Mouse (Mus musculus): ENCODE measurements at regions not wholly inside any gene's neighbourhood (a gene's known extent, or its start where the extent isn't known, plus 50 kb on each side); places are given as distances from the start of the nearest gene placed in this dataset.
A peak's percentile ranks its signal among the peaks of the same experiment; 100 is the strongest.

GRCm38 (mm10) chr10:117896911-117897643, 51.2 kb upstream of the Rap1b start:
- DNase-seq = no peak

DNA sequence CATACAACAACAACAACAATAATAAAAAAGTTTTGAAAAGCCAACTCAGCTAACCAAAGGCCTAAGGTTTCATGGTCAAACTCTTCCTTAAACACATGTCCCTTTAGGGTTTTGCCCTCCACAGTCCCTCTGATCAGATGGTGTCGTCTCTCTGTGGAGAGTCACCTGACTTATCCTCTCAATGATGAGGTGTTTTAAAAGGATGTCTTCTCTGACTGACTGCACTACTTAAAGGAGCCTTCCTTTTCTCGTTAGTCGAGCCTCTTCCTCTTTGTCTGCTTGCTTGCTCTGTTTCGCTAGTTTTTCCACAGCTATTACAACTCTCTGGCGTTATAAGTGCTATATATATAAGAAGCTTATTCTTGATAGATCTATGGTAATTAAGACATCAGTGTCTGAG, 51.9 kb upstream of the Rap1b start:
- DNase-seq = no peak

DNA sequence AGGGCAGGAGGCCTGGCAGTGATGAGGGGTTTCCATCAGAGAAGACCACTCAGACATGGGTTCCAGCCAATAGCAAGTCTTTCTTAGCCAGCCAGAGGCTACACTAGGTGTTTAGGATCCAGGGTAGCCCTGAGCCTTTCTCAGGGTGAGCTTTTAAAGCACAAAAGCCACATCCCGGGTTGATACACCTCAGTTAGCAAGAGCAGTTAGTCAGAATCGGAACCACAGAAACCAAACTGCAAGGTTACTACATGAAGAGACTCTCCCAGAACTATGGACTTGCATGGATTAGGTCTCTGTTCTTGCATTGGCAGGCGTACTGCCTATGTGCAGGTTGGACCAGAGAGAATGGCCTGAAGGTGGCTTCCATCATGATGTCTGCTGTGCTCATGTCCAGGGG, 52.6 kb upstream of the Rap1b start:
- DNase-seq = no peak

DNA sequence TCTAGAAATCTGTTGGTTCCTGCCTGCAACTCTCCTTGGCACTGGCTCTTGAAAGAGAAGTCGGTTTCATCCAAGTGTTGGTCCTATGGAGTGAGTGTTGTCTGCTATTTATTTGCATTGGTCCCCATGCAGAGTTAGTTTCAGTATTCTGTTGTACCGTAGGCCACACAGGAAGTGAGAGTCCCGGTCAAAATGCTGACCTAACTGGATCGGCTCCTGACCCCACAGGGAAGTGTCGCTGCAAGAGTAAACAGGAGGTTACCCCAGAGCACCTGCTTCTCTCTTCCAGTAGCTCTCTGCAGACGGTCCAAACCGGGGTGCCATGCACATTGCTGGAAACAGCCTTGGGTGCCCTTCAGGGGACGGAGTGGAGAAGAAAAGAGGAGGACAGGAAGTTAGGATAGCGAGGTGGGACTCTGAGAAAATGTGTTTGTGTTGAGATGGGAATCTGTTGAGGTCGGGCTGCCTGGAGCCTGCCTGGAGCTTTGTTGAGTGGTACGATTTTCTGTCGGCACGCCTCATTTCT, 53.6 kb upstream of the Rap1b start:
- DNase-seq = peak; percentile 38 to 52

DNA sequence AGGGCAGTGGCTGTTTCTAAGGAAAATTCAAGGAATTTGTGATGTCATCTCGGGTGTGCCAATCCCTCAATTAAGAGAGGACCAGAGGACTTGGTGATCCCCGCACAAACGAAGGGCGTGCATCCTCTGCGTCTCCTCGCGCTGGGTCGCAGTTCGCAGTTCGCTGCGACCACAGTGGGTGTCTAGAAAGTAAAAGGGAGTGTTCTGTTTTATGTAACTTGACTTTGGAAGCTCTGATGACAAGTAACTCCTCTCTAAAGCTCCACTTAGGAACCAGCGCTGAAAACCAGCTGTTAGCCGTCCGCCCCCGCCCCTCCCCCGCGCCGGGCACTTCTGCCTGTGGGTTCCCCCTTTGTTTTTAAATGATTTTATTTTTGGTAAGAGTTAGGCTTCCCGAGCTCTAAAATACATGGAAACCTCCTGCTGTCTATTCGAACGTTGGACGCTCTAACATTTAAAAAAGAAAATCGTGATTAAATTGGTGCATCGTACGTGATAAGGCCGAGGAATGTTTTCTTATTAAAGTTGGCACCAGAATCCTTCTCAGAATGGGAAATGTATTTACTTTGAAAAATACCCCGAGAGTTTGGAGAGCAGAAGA, 59.9 kb upstream of the Rap1b start:
- DNase-seq = peak; percentile 65 to 75

DNA sequence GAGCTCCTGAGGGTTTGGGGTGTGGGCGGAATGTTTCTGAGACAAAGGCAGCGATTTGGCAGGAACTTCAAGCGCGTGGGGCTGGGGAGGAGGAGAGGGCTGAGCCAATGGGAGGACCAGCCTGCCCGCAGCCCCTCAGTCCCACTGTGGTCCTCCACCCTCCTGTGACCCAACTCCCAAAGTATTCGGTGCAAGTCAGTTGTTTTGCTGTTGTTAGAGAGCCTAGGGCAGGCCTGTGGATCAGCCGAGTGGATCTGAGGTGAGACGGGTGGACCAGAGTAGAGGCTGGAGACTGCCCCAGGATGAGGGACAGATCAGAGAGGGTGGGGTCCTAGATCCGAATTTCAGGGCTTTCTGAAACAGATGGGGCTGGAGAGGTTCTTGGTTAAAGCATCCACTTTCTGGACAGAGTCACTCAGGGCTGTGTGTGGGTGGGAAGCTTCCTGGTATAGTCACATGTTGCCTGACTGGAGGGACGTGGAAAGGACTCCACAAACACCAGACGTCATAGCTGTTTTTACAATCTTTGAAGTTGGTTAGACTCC, 60.5 kb upstream of the Rap1b start:
- peak; percentile 84 to 93 for DNase-seq

GRCm38 (mm10) chr10:117908079-117908675, 62.3 kb upstream of the Rap1b start:
- no peak for DNase-seq

DNA sequence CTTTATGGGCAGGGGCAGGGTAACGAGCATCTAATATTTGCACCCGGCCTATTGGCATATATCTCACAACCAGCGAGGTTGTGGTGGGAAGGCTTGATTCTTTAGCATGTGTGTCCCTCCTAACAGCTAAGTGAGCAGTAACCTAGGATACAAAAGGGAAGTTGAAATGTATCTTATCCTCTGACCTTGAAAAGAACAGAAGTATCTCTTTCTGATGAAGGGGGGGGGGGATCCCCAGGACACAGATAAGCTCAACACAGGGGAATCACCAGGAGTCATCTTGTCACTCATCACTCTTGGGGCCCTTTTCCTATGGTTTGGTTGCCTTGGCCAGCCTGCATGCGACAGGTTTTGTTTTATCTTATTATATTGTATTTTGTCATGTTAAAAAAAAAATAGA, 63.3 kb upstream of the Rap1b start:
- no peak for DNase-seq

GRCm38 (mm10) chr10:117909811-117910239, 64.0 kb upstream of the Rap1b start:
- no peak for DNase-seq

GRCm38 (mm10) chr10:117910426-117910825, 64.6 kb upstream of the Rap1b start:
- no peak for DNase-seq

DNA sequence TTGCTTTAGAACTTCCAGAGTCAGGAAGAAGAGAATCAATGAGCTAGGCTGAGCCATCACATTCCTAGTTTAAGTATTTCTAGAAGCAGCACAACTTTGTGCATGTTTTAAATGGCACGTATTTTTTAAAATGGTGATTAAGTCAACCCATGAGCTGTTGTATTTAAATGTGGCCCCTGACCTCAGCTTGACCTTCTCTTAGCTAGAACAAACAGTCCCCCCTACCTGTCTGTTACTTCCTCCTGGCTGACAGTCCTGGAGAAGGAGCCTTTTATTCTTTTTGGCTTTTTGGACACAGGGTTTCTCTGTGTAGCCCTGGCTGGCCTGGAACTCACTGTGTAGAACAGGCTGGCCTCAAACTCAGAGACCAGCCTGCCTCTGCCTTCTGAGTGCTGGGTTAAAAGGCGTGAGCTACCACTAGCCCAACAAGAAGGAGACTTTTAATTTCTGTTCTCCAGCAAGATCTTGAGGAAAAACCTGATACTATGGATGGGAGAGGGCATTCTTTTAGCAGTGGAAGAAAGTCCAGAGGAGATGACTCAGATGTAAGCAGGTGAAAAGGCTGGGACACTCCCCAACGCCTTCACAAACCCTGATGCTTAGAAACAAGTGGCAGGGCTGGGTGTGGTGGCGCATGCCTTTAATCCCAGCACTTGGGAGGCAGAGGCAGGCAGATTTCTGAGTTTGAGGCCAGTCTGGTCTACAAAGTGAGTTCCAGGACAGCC, 69.3 kb upstream of the Rap1b start:
- no peak for DNase-seq

DNA sequence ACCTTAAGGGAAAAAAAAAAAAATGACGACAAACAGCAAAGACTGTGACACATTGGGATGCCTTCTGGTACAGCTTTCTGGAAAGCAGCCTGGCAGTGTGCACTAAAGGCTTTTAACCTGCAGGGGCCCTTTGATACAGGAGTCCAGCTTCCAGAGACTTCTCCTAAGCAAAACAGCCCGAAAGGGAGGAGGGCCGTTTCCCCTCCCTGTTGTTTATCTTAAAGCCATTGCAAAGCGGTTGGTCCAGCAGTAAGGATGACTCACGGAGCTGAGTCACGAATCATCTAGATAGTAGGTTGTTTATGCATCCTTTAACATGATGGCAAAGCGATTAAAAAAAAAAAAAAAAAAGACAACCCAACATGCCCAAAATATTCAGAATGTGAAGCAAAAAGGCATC, 70.4 kb upstream of the Rap1b start:
- peak in 1 of 2 experiments; percentile 17 for DNase-seq

DNA sequence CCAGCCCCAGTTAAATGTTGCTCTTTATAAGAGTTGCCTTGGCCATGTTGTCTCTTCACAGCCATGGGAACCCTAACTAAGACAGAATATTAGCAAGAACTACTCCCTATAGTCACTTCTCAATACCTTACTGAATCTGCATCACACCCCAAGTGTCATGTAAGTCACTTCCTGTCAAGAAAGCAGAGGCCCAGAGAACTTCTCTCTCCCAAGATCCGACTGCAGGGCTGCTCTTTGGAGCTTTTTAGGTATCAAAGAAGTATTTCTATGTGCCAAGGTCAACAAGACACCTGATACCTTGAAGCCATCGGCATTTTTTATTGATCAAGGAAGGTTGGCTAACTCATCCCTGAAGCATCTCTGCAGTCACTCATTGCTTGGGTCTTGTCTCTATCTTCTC, 72.0 kb upstream of the Rap1b start:
- DNase-seq = no peak

DNA sequence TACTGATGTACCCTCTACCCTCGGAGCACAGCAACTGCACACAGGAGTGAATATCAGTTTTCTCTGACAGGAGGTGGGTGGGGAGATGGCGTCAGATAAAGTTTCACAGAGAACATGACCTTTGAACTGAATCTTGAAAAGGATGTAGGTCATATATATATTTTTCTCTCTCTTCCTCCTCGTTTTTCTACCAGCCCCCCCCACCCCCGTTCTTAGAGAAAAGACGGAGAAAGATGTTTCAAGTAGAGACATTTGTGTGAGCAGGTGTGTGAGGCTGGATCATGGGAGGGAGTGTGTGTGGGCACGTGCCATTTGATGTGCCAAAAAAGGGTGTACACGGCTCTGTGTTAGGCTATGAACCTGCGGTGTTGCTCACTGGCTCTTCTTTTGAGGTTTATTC, 72.8 kb upstream of the Rap1b start:
- no peak for DNase-seq

GRCm38 (mm10) chr10:117919186-117919941, 73.5 kb upstream of the Rap1b start:
- DNase-seq = no peak

GRCm38 (mm10) chr10:117925186-117925585, 79.4 kb upstream of the Rap1b start:
- no peak for DNase-seq

DNA sequence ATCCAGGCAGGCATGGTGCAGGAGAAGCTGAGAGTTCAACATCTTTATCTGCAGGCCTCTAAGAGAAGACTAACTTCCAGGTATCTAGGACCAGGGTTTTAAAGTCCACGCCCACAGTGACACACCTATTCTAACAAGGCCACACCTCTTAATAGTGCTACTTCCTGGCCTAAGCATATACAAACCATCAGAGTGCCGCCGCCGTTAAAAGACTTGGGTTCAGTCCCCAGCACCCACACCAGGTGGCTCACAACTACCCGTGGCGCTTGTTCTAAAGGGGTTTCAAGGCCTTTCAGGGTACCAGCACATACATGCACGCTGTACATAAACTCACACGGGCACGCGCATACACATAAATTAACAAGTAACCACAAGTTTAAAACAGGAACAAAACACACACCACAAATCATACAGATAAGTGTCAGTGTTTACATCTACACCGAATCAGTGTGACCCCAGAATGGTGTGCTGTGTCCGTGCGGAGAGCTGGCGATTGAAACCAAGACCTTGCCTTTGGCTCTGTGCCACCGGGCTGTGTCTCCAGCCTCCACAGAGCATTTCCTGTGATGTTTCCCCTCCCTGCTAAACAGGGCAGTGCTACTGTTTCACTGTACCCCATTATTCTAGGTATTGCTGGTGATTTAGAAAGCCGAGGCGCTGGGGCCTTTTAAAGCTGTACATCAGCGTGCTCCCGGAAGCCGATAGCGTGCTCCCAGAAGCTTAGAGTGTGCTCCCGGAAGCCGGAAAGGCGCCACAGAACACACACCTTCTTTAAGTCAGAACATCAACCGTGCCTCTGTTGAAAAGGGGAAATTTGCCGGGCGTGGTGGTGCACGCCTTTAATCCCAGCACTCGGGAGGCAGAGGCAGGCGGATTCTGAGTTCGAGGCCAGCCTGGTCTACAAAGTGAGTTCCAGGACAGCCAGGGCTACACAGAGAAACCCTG, 80.0 kb upstream of the Rap1b start:
- DNase-seq = peak; percentile 43 to 62

GRCm38 (mm10) chr10:117928998-117929397, 83.2 kb upstream of the Rap1b start:
- no peak for DNase-seq

DNA sequence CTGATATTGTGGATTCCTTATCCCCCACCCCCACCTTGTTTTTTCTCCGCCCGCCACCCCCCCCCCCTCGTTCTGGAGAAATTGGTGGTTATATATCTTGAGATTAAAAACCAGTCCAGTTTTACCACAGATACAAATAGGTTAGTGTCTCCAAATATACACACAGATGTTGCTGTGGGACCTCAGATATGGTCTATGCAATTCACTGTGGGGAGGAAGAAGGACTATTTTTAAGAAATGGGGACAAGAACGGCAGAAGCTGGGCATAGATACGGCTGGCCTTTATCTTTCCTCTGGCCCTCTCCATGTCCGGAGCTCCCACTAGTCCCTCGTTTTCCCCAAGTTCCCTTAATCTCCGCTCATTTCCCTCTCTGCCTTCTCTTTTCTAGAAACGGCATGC, 89.0 kb upstream of the Rap1b start:
- DNase-seq = no peak

DNA sequence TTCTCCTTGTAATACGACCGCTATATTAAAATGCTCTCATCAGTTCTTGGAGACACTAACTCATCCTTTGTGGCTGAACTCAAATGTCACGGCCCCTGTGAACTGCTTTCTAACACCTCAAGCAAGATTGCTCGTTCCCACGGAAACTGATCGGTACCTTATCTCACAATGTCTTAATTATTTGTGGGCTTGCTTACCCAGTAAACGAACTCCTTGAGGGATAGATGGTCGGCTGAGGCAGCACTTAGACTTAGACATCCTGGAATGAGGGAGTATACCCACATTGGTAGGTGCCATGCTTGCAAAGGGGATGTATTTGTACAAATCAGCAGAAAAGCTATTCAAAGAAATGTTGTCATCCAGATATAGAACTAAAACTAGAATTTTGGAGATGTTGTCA, 92.9 kb upstream of the Rap1b start:
- no peak for DNase-seq
